Mouse (Mus musculus) hindbrain, embryonic 13.5 days (tissue): ENCODE data around the gene Sept7. TPM values are rescaled to one million over a fixed set of nuclear protein-coding genes. Genes with fewer than 3 reads are reported as not detected.
A peak's percentile ranks its signal among the peaks of the same experiment; 100 is the strongest.
"Not testable (repeated sequence)": the region's sequence is repeated elsewhere in the genome, so short reads cannot be mapped to it uniquely, and the experiment has no call there.

Experiments used
- ATAC-seq: fragments of 200-750 bp; cut with Nextera tagmentation; 2 replicates; pipeline ENCODE4 v1.8.0; 2017; ENCODE audit warnings: moderate TSS enrichment; ENCODE audit not compliant: low FRiP score
- H3K27ac ChIP-seq: fragments of 300-500 bp; sonication (generic); 2 replicates; pipeline ENCODE4 v1.5.1; 2015; ENCODE audit warnings: inconsistent platforms, mild to moderate bottlenecking, moderate library complexity
- H3K27me3 ChIP-seq: fragments of 300-500 bp; sonication (generic); 2 replicates; pipeline ENCODE4 v1.6.1; 2015; ENCODE audit warnings: mild to moderate bottlenecking, inconsistent platforms
- H3K36me3 ChIP-seq: fragments of 300-500 bp; sonication (generic); 2 replicates; pipeline ENCODE4 v1.6.1; 2015; ENCODE audit warnings: mild to moderate bottlenecking, inconsistent platforms
- H3K4me1 ChIP-seq: fragments of 300-500 bp; sonication (generic); replicated peaks from 2 replicates; pipeline ENCODE4 v1.6.1; 2015; ENCODE audit warnings: inconsistent platforms
- H3K4me2 ChIP-seq: fragments of 300-500 bp; sonication (generic); 2 replicates; pipeline ENCODE4 v1.6.1; 2015; ENCODE audit warnings: inconsistent platforms, mild to moderate bottlenecking, moderate library complexity
- H3K4me3 ChIP-seq: fragments of 300-500 bp; sonication (generic); 2 replicates; pipeline ENCODE4 v1.5.1; 2015; ENCODE audit warnings: mild to moderate bottlenecking, inconsistent platforms
- H3K9ac ChIP-seq: fragments of 300-500 bp; sonication (generic); 2 replicates; pipeline ENCODE4 v1.6.1; 2015; ENCODE audit warnings: mild to moderate bottlenecking, inconsistent platforms
- H3K9me3 ChIP-seq: fragments of 300-500 bp; sonication (generic); 2 replicates; pipeline ENCODE4 v1.6.1; 2016; ENCODE audit warnings: inconsistent platforms
- WGBS: fragments of 180-500 bp; shearing (Covaris S2); methylation state at CpG from one replicate; pipeline ENCODE4 v1.1.7; 2015; 5-methylcytosine and 5-hydroxymethylcytosine counted together
- polyA plus RNA-seq: library from polyadenylated mRNA; unstranded; fragments of >200 nt; fragmentation: Nextera tagmentation; extraction: Ambion mirVana; gene quantifications from 2 replicates; pipeline ENCODE4 v1.2.1, GENCODE M21; 2015

Gene Sept7
- polyA plus RNA-seq, 1 experiment from 2014 or later, result 267 TPM

DNA sequence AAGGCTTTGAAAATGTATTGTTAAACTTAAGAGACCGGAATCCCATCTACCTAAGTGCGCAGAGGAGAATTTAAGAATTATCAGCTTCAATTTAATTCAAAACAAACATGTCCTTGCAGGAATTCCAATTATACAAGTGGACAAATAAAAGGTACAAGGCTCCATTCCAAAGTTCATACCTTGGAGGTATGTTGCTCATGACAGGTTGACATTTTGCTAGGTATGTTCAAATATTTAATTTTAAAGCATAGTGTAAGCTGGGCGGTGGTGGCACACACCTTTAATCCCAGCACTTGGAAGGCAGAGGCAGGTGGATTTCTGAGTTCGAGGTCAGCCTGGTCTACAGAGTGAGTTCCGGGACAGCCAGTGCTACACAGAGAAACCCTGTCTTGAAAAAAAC is 10.5 kb upstream of the Sept7 start:
- not testable (repeated sequence) for H3K9ac ChIP-seq, H3K36me3 ChIP-seq, H3K27ac ChIP-seq, ATAC-seq, H3K4me1 ChIP-seq, H3K9me3 ChIP-seq, H3K4me2 ChIP-seq, H3K27me3 ChIP-seq, H3K4me3 ChIP-seq
- 95% methylated on average over 5 of the region's 5 CpGs for WGBS

DNA sequence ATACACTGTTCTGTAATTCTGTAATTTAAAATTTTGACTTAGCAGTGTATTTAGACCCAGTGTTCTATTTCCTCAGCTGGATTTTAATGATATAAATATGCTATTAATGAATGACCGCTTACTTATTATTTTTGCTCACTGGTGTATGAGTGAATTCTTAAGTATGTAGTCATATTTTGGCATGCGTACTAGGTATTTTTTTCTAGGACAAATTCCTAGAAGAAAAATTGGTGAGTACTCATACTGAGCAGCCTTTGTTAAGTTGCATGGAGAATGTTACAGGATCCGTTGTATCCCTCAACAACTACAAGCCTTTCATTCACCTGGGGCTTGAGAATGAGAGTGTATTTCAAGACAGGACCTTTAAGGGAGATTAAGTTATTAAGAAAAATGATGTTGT is 10.0 kb upstream of the Sept7 start:
- H3K4me1 ChIP-seq, result no peaks in the 10 kb centered on the region
- H3K27ac ChIP-seq, result no peak overlapping the region
- no peak overlapping the region for H3K9ac ChIP-seq
- H3K4me3 ChIP-seq, result no peak overlapping the region
- no peaks in the 10 kb centered on the region for H3K36me3 ChIP-seq
- WGBS, result 90% methylated on average over 3 of the region's 3 CpGs
- no peaks in the 10 kb centered on the region for H3K9me3 ChIP-seq
- no peaks in the 10 kb centered on the region for H3K27me3 ChIP-seq
- H3K4me2 ChIP-seq, result no peak overlapping the region
- no peak for ATAC-seq

DNA sequence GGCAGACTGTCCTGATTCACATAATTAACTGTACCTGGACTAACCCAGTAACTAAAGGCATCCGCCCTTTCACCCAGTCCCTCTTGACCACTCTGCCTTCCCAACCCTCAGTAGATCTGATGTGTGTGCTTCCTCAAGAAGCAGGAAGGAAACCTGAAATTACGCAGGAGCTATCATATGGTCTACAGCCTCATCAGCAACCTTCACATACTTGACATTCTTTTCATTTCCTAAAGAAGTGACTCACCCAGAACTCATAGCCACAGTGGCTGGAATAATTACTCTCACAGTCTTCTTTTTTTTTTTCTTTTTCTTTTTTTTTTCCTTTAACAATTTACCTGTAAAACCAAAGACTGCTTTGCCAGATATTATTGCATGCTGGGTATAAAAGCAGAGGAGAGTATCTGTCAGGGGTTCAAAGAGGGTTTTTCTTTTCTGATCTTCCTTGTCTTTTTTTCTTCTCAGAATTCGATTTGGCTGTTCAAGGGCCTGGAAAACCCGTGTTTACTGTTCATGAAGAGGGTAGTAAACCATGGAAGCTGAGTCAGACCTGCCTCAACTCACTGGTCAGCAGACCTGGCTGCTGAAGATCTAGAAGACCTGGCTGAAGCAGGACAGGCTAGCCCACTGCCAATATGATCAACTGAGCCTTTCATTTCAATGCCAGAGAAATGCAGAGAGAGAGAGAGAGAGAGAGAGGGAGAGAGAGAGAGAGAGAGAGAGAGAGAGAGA is 8.1 kb upstream of the Sept7 start:
- no peak overlapping the region for H3K27ac ChIP-seq
- H3K4me2 ChIP-seq, result no peak overlapping the region
- H3K9ac ChIP-seq, result no peak overlapping the region
- no peak for ATAC-seq
- H3K4me1 ChIP-seq, result no peaks in the 10 kb centered on the region
- 79% methylated on average over 4 of the region's 4 CpGs for WGBS
- no peak overlapping the region for H3K4me3 ChIP-seq
- H3K36me3 ChIP-seq, result no peaks in the 10 kb centered on the region
- no peaks in the 10 kb centered on the region for H3K9me3 ChIP-seq
- no peaks in the 10 kb centered on the region for H3K27me3 ChIP-seq

DNA sequence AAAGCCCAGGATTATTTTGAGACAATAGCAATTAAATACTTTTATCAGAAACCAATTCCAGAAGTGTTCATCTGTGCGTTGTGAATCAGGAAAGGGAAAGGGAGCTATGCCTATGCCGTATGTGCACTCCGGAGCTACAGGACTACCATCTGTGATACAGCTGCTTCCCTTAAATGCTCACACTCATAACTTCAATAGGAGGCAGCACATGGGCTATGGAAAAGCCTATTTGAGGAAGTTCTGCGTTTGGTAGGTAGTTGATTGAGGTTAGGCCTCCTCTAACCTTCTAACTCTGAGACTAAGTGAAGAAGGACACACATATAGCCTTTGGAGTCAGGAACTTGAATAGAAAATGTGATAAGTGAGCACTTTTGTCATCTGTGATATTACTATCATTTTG is 7.1 kb upstream of the Sept7 start:
- no peaks in the 10 kb centered on the region for H3K4me1 ChIP-seq
- ATAC-seq, result no peak
- H3K27ac ChIP-seq, result no peak overlapping the region
- H3K4me2 ChIP-seq, result no peak overlapping the region
- H3K27me3 ChIP-seq, result no peaks in the 10 kb centered on the region
- H3K9me3 ChIP-seq, result no peaks in the 10 kb centered on the region
- no peak overlapping the region for H3K4me3 ChIP-seq
- 82% methylated on average over 4 of the region's 4 CpGs for WGBS
- H3K9ac ChIP-seq, result no peak overlapping the region
- no peaks in the 10 kb centered on the region for H3K36me3 ChIP-seq

DNA sequence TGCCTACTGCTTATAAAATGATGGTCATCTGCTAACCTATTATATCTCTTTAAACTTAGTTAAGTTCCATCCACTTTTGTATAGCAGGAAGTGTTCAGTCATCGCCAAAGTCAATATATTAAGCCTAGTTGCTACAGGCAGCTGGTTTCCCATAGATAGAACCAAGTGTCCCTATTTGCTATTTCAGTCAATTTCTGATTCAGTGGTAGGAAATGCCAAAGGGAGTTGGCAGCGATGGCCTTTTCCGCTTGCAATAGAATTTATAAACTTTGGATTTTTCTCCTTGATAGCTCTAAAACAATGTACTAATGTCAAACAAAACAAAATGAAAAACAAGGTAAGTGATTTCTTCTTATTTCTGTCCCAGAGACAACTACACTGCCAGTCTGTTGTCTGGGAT is 5.7 kb upstream of the Sept7 start:
- Histone ChIP-seq H3K36me3 (no peaks in the 10 kb centered on the region), H3K27me3 (no peaks in the 10 kb centered on the region), H3K9ac (no peak overlapping the region), H3K4me2 (no peak overlapping the region), H3K27ac (no peak overlapping the region), H3K4me3 (no peak overlapping the region), H3K9me3 (no peaks in the 10 kb centered on the region), H3K4me1 (peaks cover 2% of the 10 kb centered on the region; the same call in 1 of the 2 replicates)
- WGBS, result 94% methylated on average over 3 of the region's 3 CpGs
- no peak for ATAC-seq

DNA sequence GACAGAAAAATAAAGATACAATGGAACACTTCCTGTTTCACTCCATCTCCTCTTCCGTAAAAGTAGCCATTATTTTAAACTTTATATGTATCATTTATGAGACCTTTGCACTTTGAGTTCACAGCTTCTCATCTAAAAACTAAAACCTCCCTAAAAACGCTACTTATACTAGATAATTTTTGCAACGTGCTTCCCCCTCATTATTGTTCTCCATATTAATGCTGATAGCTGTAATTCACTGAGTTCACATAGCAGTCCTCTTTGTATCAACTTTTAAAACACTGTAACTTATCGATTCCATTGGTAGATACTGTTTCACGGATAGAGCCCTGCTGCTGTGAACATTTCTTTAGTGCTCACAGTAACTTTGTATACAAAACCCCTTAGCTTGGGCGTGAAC is 1.1 kb upstream of the Sept7 start:
- no peak for ATAC-seq
- Histone ChIP-seq H3K36me3 (no peaks in the 10 kb centered on the region), H3K9ac (peak overlapping the region; percentile 98), H3K27ac (peak overlapping the region; percentile 99), H3K4me2 (peak overlapping the region; percentile 74), H3K4me1 (peaks cover 21% of the 10 kb centered on the region), H3K4me3 (peak overlapping the region; percentile 99), H3K9me3 (no peaks in the 10 kb centered on the region), H3K27me3 (no peaks in the 10 kb centered on the region)
- 13% methylated on average over 6 of the region's 6 CpGs for WGBS

DNA sequence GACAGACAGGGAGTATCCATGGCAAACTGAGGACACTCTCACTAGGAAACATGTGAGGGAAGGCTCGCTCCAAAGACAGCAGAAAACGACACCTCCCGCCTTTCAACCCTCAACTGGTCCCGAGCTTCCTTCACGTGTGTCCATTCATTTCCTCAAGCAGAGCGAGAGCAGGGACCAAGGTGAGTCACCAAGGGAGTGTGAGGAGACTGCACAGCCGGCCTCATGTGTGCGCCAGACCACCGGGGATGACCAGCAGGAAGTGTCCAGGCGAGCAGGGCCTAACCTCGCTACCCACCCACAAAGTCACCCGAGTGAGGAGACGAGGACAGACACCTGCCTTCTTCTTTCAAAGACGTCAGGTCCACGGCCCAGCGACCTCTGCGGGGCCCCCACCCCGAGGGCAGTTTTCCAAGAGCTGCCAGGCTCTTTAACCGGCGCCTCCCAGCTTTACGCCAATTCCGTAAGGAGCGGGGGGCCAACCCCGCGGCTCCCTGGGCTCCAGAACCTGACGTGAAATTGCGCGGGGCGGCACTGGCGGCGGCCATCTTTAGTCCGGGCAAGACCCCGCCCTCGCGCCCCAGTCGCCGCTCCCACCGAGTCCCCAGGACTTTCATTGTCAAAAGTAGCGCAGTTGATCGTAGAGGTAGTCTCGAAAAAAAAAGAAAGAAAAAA is 492 bp upstream of the Sept7 start:
- Histone ChIP-seq H3K4me3 (peak overlapping the region; percentile 99), H3K27me3 (no peaks in the 10 kb centered on the region), H3K9me3 (no peaks in the 10 kb centered on the region), H3K4me2 (peak overlapping the region; percentile 74), H3K27ac (peak overlapping the region; percentile 99), H3K9ac (peak overlapping the region; percentile 98), H3K4me1 (peaks cover 21% of the 10 kb centered on the region), H3K36me3 (no peaks in the 10 kb centered on the region)
- peak; percentile 93 for ATAC-seq
- under 1% methylated on average over 41 of the region's 41 CpGs for WGBS

DNA sequence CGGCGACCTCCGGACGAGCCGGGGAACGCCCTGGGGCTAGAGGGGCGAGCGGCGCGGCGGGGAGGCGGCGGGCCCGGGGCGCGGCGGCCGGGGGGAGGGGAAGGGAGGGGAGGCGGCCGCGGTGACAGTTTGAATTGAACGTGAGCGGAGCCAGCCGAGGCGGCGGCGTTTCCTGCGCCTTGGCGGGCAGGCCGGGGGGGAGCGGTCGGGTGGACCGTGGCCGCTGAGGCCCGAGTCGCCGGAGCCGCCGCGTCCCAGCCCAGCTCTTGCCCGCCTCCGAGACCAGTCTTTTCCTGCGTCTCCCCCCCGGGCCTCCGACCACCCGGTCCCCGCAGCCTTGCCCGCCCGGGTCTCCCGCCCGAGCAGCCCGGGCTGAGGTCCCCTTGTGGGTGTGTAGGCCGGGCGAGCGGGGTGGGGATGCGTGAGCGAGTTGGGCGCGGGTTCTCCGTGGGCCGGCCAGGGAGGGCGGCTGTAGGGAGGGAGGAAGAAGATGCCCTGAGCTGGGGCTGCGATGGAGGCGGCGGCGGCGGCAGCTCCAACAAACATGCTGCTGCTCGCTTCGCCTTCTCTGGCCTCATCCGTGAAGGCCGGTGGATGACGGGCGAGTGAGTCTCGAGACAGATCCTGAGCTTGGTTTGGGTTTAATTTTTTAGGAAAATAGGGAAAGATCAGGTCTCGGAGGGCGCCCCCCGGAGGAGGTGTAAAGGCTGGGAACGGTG is 679 bp downstream of the Sept7 start:
- peak overlapping the region; percentile 99 for H3K27ac ChIP-seq
- peaks cover 21% of the 10 kb centered on the region for H3K4me1 ChIP-seq
- no peaks in the 10 kb centered on the region for H3K36me3 ChIP-seq
- peak overlapping the region; percentile 99 for H3K4me3 ChIP-seq
- H3K4me2 ChIP-seq, result peak overlapping the region; percentile 57
- peak overlapping the region; percentile 98 for H3K9ac ChIP-seq
- no peaks in the 10 kb centered on the region for H3K27me3 ChIP-seq
- H3K9me3 ChIP-seq, result no peaks in the 10 kb centered on the region
- peak; percentile 52 for ATAC-seq
- WGBS, result 1% methylated on average over 38 of the region's 78 CpGs

DNA sequence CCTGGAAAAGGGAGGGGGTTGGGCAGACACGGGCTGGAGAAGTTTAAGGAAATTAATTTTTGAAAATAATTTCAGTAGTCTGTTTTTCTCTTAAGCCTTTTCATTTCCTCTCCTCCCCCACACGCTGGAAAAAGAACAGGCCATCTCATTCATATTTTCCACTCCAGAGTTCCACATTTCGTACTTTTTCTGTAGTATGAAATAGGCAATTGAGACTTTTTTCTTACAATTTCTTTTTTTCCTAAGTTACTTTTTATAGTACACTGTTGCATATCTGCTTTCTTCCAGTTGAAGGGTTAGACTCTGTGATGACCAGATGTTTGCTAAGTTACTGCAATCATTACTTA is 1.2 kb downstream of the Sept7 start:
- Histone ChIP-seq H3K4me1 (peaks cover 21% of the 10 kb centered on the region), H3K27ac (peak overlapping the region; percentile 99), H3K36me3 (no peaks in the 10 kb centered on the region), H3K9me3 (no peaks in the 10 kb centered on the region), H3K9ac (peak overlapping the region; percentile 98), H3K27me3 (no peaks in the 10 kb centered on the region), H3K4me3 (peak overlapping the region; percentile 99), H3K4me2 (peak overlapping the region; percentile 57)
- no peak for ATAC-seq
- 22% methylated on average over 3 of the region's 3 CpGs for WGBS

DNA sequence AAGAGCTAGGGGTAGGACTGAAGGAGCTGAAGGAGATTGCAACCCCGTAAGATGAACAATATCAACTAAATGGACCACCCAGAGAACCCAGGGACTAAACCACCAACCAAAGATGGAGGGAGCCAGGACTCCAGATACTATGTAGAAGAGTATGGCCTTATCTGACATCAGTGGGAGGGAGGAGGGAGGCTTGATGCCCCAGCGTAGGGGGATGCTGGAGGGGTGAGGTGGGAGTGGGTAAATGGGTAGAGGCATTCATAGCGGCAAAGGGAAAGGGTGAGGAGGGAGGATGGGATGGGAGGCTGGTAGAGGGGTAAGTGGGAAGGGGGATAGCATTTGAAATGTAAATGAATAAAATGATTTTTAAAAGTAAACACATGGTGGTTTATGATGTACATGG is 8.2 kb downstream of the Sept7 start:
- H3K9ac ChIP-seq, result no peak overlapping the region
- H3K36me3 ChIP-seq, result peaks cover 3% of the 10 kb centered on the region; the same call in 1 of the 2 replicates
- no peaks in the 10 kb centered on the region for H3K27me3 ChIP-seq
- H3K4me3 ChIP-seq, result no peak overlapping the region
- H3K4me1 ChIP-seq, result peaks cover 2% of the 10 kb centered on the region; the same call in 1 of the 2 replicates
- no peak overlapping the region for H3K4me2 ChIP-seq
- no peak for ATAC-seq
- H3K9me3 ChIP-seq, result no peaks in the 10 kb centered on the region
- no peak overlapping the region for H3K27ac ChIP-seq
- 80% methylated on average over 3 of the region's 3 CpGs for WGBS

DNA sequence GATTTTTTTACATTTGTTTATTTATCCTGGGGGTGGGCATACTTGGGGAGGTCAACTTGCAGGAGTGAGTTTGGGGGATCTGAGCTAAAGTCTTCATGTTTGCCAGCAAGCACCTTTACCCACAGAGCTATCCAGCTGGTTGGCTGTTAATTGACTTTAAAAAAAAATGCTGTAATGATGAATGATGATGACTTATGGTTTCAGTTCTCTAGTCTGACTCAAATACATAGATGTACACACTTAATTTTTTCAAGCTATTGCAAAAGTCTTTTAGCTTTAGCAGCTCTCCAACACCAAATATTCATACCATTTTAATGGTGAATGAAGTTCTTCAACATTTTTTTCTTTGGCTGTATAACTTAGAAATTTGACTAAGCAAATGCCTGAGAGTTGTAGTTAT is 8.7 kb downstream of the Sept7 start:
- no peaks in the 10 kb centered on the region for H3K9me3 ChIP-seq
- H3K9ac ChIP-seq, result no peak overlapping the region
- no peak for ATAC-seq
- H3K4me2 ChIP-seq, result no peak overlapping the region
- peaks cover 6% of the 10 kb centered on the region; the same call in 1 of the 2 replicates for H3K36me3 ChIP-seq
- H3K4me3 ChIP-seq, result no peak overlapping the region
- H3K27me3 ChIP-seq, result no peaks in the 10 kb centered on the region
- H3K4me1 ChIP-seq, result no peaks in the 10 kb centered on the region
- H3K27ac ChIP-seq, result no peak overlapping the region

DNA sequence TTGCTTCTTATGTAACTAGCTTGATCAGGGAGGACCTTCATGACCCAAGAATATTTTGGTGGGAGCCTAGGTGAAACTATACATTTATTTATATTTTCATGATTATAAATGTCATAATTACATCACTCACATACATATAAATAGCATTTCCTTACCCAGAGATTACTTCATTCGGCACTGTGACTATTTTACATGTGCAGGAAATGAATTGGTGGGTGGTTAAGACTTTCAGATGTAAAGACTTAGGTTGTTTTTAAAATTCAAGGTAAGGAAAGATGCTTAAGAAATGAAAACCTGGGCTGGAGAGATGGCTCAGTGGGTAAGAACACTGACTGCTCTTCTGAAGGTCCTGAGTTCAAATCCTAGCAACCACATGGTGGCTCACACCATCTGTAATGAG is 9.8 kb downstream of the Sept7 start:
- Histone ChIP-seq H3K27me3 (no peaks in the 10 kb centered on the region), H3K4me2 (no peak overlapping the region), H3K9ac (no peak overlapping the region), H3K27ac (no peak overlapping the region), H3K4me3 (no peak overlapping the region), H3K36me3 (peaks cover 12% of the 10 kb centered on the region), H3K4me1 (no peaks in the 10 kb centered on the region), H3K9me3 (no peaks in the 10 kb centered on the region)
- 93% methylated on average over 1 of the region's 1 CpGs for WGBS
- no peak for ATAC-seq
